ENCODE assay signal across 8 mouse cellular contexts in genomic region chr11:115999538-116000143, GRCm38 (mm10). TPM values are rescaled to one million over a fixed set of nuclear protein-coding genes. Genes with fewer than 3 reads are reported as not detected.
DNase-seq lines count a peak whose midpoint lies in the region; ATAC-seq and TF ChIP-seq lines count a peak whose summit lies in the region.

No protein-coding gene starts in this region.

- TF ChIP-seq EP300 in heart, adult 2 months (IDR thresholded peaks at IDR 0.05; ENCODE audit: insufficient read depth, low read depth, low read length): no peak
- TF ChIP-seq EP300 in liver, postnatal 0 days (IDR thresholded peaks at IDR 0.05; ENCODE audit: low read depth): no peak

- no peaks in the 10 kb centered on the region for H3K27me3 ChIP-seq in C2C12 (ENCODE audit: control insufficient read depth, insufficient read depth, insufficient read length)
- no peaks in the 10 kb centered on the region for H3K27me3 ChIP-seq in heart, adult 2 months (ENCODE audit: control insufficient read depth, insufficient read depth, low read length)
- 0 out of 2 replicates have a peak, but pooled peaks cover 4% of the 10 kb centered on the region for H3K27me3 ChIP-seq in liver, postnatal 0 days (ENCODE audit: insufficient read depth, low read length)

- no peaks in the 10 kb centered on the region for H3K79me3 ChIP-seq in C2C12 (ENCODE audit: low read depth)

- no peak overlapping the region for H3K27ac ChIP-seq in heart, adult 2 months
- H3K27ac ChIP-seq in liver, postnatal 0 days (ENCODE audit: low read depth): no peak overlapping the region

- intact Hi-C loops in heart, adult 2 months (cut with DNase I): loop anchor here (1.0 to 2.0 kb wide), 2 partner anchors 57 to 61 kb away; no protein-coding TSS in a partner anchor

- peak; percentile 55 for DNase-seq in Muller cell, postnatal 12 days (ENCODE audit: inconsistent ontology term)
- peak; percentile 49 to 79 for DNase-seq in cerebellum, postnatal 4 days (ENCODE audit: low spot score in 2 of 2)
- DNase-seq in heart, adult 2 months: peak; percentile 62 to 78
- DNase-seq in kidney, postnatal 25 days: peak; percentile 82 to 92
- DNase-seq in liver, postnatal 0 days: peak; percentile 83
- DNase-seq in ovary, postnatal 14 days (ENCODE audit: low spot score): peak; percentile 60
- DNase-seq in yolk sac, embryonic 10.5 days (ENCODE audit: low spot score): no peak

- TF ChIP-seq CTCF in C2C12 (IDR thresholded peaks at IDR 0.05; ENCODE audit: control insufficient read depth, insufficient read depth, insufficient read length): peak; percentile 46
- peak; percentile 78 for TF ChIP-seq CTCF in heart, adult 2 months (IDR thresholded peaks at IDR 0.05)
- TF ChIP-seq CTCF in liver, postnatal 0 days (IDR thresholded peaks at IDR 0.05; ENCODE audit: low read depth): peak; percentile 74

- no peaks in the 10 kb centered on the region for H3K9me3 ChIP-seq in liver, postnatal 0 days (ENCODE audit: low read length)

- no peaks in the 10 kb centered on the region for H3K4me1 ChIP-seq in heart, adult 2 months (ENCODE audit: control insufficient read depth, insufficient read depth, low read length)
- H3K4me1 ChIP-seq in liver, postnatal 0 days (ENCODE audit: insufficient read depth): peaks cover 5% of the 10 kb centered on the region

- WGBS in heart, adult 2 months: 13% methylated on average over 14 of the region's 14 CpGs
- WGBS in liver, postnatal 0 days (ENCODE audit: insufficient replicate concordance): 9% methylated on average over 14 of the region's 14 CpGs

- H3ac ChIP-seq in C2C12 (ENCODE audit: control insufficient read depth, insufficient read length, low read depth): no peak overlapping the region

- H3K36me3 ChIP-seq in C2C12 (ENCODE audit: control insufficient read depth, insufficient read depth): no peaks in the 10 kb centered on the region
- no peaks in the 10 kb centered on the region for H3K36me3 ChIP-seq in heart, adult 2 months (ENCODE audit: control insufficient read depth, insufficient read depth, low read length)
- H3K36me3 ChIP-seq in liver, postnatal 0 days (replicated peaks; ENCODE audit: insufficient read depth, low read length): no peaks in the 10 kb centered on the region

- H3K4me2 ChIP-seq in liver, postnatal 0 days (ENCODE audit: low read depth, low read length): no peak overlapping the region

- no peak for TF ChIP-seq POLR2A in heart, adult 2 months (IDR thresholded peaks at IDR 0.05; ENCODE audit: insufficient read depth, low read depth, low read length)

- no peaks in the 10 kb centered on the region for H3K79me2 ChIP-seq in C2C12 (ENCODE audit: control insufficient read depth, insufficient read depth)
- H3K79me2 ChIP-seq in heart, adult 2 months (replicated peaks; ENCODE audit: control insufficient read depth, insufficient read depth, low read length): no peaks in the 10 kb centered on the region

- 0 out of 2 replicates have a peak overlapping the region, but pooled peaks have one; percentile 20 for H3K9ac ChIP-seq in heart, adult 2 months (ENCODE audit: low read depth, low read length)
- no peak overlapping the region for H3K9ac ChIP-seq in liver, postnatal 0 days (replicated peaks)

- peak; percentile 19; the same call in 1 of the 2 replicates for ATAC-seq in liver, postnatal 0 days

- H3K4me3 ChIP-seq in C2C12 (ENCODE audit: insufficient read depth, poor library complexity, severe bottlenecking): no peak overlapping the region
- no peak overlapping the region for H3K4me3 ChIP-seq in heart, adult 2 months
- H3K4me3 ChIP-seq in liver, postnatal 0 days (ENCODE audit: low read depth, low read length): no peak overlapping the region

TF ChIP-seq in C2C12, 6 proteins besides CTCF, POLR2A, EP300 and RAD21:
- TF ChIP-seq MYOD1 (IDR thresholded peaks at IDR 0.05; ENCODE audit: control insufficient read depth, insufficient read length, low read depth) (no peak), MAX (IDR thresholded peaks at IDR 0.05) (no peak), FOSL1 (IDR thresholded peaks at IDR 0.05; ENCODE audit: insufficient read depth, low read length, poor library complexity, severe bottlenecking) (no peak), USF1 (IDR thresholded peaks at IDR 0.05; ENCODE audit: low read depth) (no peak), CEBPB (IDR thresholded peaks at IDR 0.05; ENCODE audit: low read depth) (no peak)

RNA-seq across cellular contexts. Expression of gene Galk1, which starts 12.9 kb away (rescaled TPM):
- 150 TPM for polyA plus RNA-seq in C2C12 (2012; fragmentation: generic; extraction: Trizol)
- 10 to 100 TPM; 14.5 to 14.7 TPM for total RNA-seq in heart, adult 2 months (2021)
- 14.6 and 16.4 TPM in 2 replicates for polyA plus RNA-seq in heart, adult 2 months (2012; rRNA removed)
- polyA plus RNA-seq in liver, postnatal 0 days (2015; fragmentation: Nextera tagmentation; extraction: Ambion mirVana): 317 and 319 TPM in 2 replicates

RNA-seq across cellular contexts. Expression of gene Itgb4, which starts 25.1 kb away (rescaled TPM):
- 0.49 TPM for polyA plus RNA-seq in C2C12 (2012; fragmentation: generic; extraction: Trizol)
- total RNA-seq in heart, adult 2 months (2021): 1 to 10 TPM; 2.6 to 2.9 TPM
- polyA plus RNA-seq in heart, adult 2 months (2012; rRNA removed): 1.9 and 3.1 TPM in 2 replicates
- 0.21 and 0.34 TPM in 2 replicates for polyA plus RNA-seq in liver, postnatal 0 days (2015; fragmentation: Nextera tagmentation; extraction: Ambion mirVana)

RNA-seq across cellular contexts. Expression of gene H3f3b, which starts 28.1 kb away (rescaled TPM):
- 633 TPM for polyA plus RNA-seq in C2C12 (2012; fragmentation: generic; extraction: Trizol)
- 100 to 1,000 TPM; 105 to 128 TPM for total RNA-seq in heart, adult 2 months (2021)
- polyA plus RNA-seq in heart, adult 2 months (2012; rRNA removed): 67.5 and 82.1 TPM in 2 replicates
- 647 and 656 TPM in 2 replicates for polyA plus RNA-seq in liver, postnatal 0 days (2015; fragmentation: Nextera tagmentation; extraction: Ambion mirVana)

RNA-seq across cellular contexts. Expression of gene Unk, which starts 30.5 kb away (rescaled TPM):
- polyA plus RNA-seq in C2C12 (2012; fragmentation: generic; extraction: Trizol): 14.5 TPM
- 1 to 10 TPM; 7.1 to 7.9 TPM for total RNA-seq in heart, adult 2 months (2021)
- polyA plus RNA-seq in heart, adult 2 months (2012; rRNA removed): 16.5 and 20.4 TPM in 2 replicates
- 3.9 and 5.1 TPM in 2 replicates for polyA plus RNA-seq in liver, postnatal 0 days (2015; fragmentation: Nextera tagmentation; extraction: Ambion mirVana)
